Comparison of ENCODE assay signal across 32 mouse cellular contexts in genomic region chr14:21764646-21765045, GRCm38 (mm10). TPM values are rescaled to one million over a fixed set of nuclear protein-coding genes. Genes with fewer than 3 reads are reported as not detected.
"Had no signal": no experiment of that assay in that cellular context is flagged by ENCODE, and none has a peak within 500 bp of the region (broad histone marks: within the 10 kb centered on the region; RNA-seq: fewer than 3 reads in every experiment).

No protein-coding gene starts in this region.

- DNase-seq: gastrocnemius, postnatal 14 days; gastrocnemius, postnatal 36 days; heart, adult 18-20 months; heart, postnatal 14 days; heart, postnatal 36 days; kidney, adult 11 months; kidney, adult 2 months; kidney, postnatal 10 days; kidney, postnatal 25 days; kidney, postnatal 4 days; liver; liver, embryonic 13.5 days had no signal

- ATAC-seq: hindbrain, postnatal 0 days; intestine, embryonic 16.5 days had no signal

- H3K4me3 ChIP-seq: heart, embryonic 10.5 days; heart, embryonic 12.5 days; hindbrain, embryonic 13.5 days; hindbrain, embryonic 15.5 days; layer of hippocampus, adult 2 months; left cerebral cortex, adult 2 months; limb, embryonic 10.5 days; limb, embryonic 12.5 days; liver, embryonic 13.5 days; liver, embryonic 15.5 days had no signal

- H3K4me2 ChIP-seq: heart, embryonic 12.5 days; hindbrain, embryonic 13.5 days; hindbrain, embryonic 15.5 days; limb, embryonic 12.5 days; liver, embryonic 11.5 days; liver, embryonic 13.5 days; liver, embryonic 15.5 days had no signal

- H3K27ac ChIP-seq: heart, embryonic 10.5 days; hindbrain, embryonic 13.5 days; hindbrain, embryonic 15.5 days; hindbrain, postnatal 0 days; left cerebral cortex, adult 2 months; limb, embryonic 10.5 days; limb, embryonic 12.5 days; liver, embryonic 13.5 days; liver, embryonic 15.5 days had no signal

- H3K9me3 ChIP-seq: heart, embryonic 10.5 days; heart, embryonic 12.5 days; hindbrain, embryonic 13.5 days; hindbrain, embryonic 15.5 days; limb, embryonic 10.5 days; limb, embryonic 12.5 days; liver, embryonic 13.5 days; liver, embryonic 15.5 days had no signal

- H3K9ac ChIP-seq: heart, embryonic 12.5 days; hindbrain, embryonic 13.5 days; hindbrain, embryonic 15.5 days; limb, embryonic 12.5 days; liver, embryonic 13.5 days; liver, embryonic 15.5 days had no signal

- H3K27me3 ChIP-seq: heart, embryonic 12.5 days; hindbrain, embryonic 13.5 days; hindbrain, embryonic 15.5 days; limb, embryonic 12.5 days; liver, embryonic 13.5 days; liver, embryonic 15.5 days had no signal

- H3K36me3 ChIP-seq: heart, embryonic 10.5 days; heart, embryonic 12.5 days; hindbrain, embryonic 13.5 days; hindbrain, embryonic 15.5 days; limb, embryonic 10.5 days; limb, embryonic 12.5 days; liver, embryonic 13.5 days; liver, embryonic 15.5 days had no signal

RNA-seq across cellular contexts. Expression of gene Dusp13, which starts 13.7 kb away (rescaled TPM):
- total RNA-seq: hematopoietic stem cell, adult 5-6 weeks; hindbrain, postnatal 0 days; left cerebral cortex, adult 2 months; left cerebral cortex, postnatal 36 days had no signal
- polyA plus RNA-seq: heart, embryonic 10.5 days; heart, embryonic 14.5 days; heart, embryonic 16.5 days; hindbrain, embryonic 11.5 days; hindbrain, embryonic 13.5 days; hindbrain, embryonic 15.5 days; intestine, embryonic 14.5 days; intestine, embryonic 16.5 days; kidney, embryonic 14.5 days; limb, embryonic 10.5 days; limb, embryonic 12.5 days; liver, embryonic 11.5 days; liver, embryonic 13.5 days had no signal

RNA-seq across cellular contexts. Expression of gene Dupd1, which starts 50.3 kb away (rescaled TPM):
- total RNA-seq: heart, postnatal 36 days; hematopoietic stem cell, adult 5-6 weeks; hindbrain, postnatal 0 days; left cerebral cortex, adult 2 months; left cerebral cortex, postnatal 14 days had no signal
- polyA plus RNA-seq: hindbrain, embryonic 11.5 days; intestine, embryonic 14.5 days; intestine, embryonic 16.5 days; kidney, embryonic 14.5 days; liver, embryonic 13.5 days had no signal
